Mouse (Mus musculus): ENCODE data around the gene Armc8. TPM values are rescaled to one million over a fixed set of nuclear protein-coding genes. Genes with fewer than 3 reads are reported as not detected.

The Armc8 gene
- polyA plus RNA-seq, 2 experiments = 17.8 to 17.9 TPM

- no peak for ATAC-seq (ENCODE audit: low FRiP score, low read depth)
Measured at GRCm38 (mm10) chr9:99479181-99479711, 89.5 kb downstream of the Armc8 start.

GRCm38 (mm10) chr9:99471334-99471733 lies 97.4 kb downstream of the Armc8 start:
- DNase-seq (ENCODE audit: low spot score) (no peak), ATAC-seq (ENCODE audit: low FRiP score, low read depth) (no peak)
- 38% methylated on average over 7 of the region's 7 CpGs for WGBS
- H3K4me1 ChIP-seq (ENCODE audit: control insufficient read depth, insufficient read depth, low read length) = no peaks in the 10 kb centered on the region
- H3K4me2 ChIP-seq (replicated peaks; ENCODE audit: low read depth, low read length, severe bottlenecking) = no peak overlapping the region
- no peak overlapping the region for H3K9ac ChIP-seq (ENCODE audit: low read depth, low read length, severe bottlenecking)
- no peaks in the 10 kb centered on the region for H3K27me3 ChIP-seq (ENCODE audit: control insufficient read depth, insufficient read depth, low read length)
- peaks cover 13% of the 10 kb centered on the region for H3K36me3 ChIP-seq (ENCODE audit: control insufficient read depth, insufficient read depth, low read length)
- no peak for TF ChIP-seq POLR2A (IDR thresholded peaks at IDR 0.05; ENCODE audit: borderline replicate concordance, extremely low read depth, insufficient read depth, insufficient read length)
- no peak overlapping the region for H3K27ac ChIP-seq (replicated peaks; ENCODE audit: low read depth, low read length)
- H3K4me3 ChIP-seq (replicated peaks; ENCODE audit: low read length) = no peak overlapping the region
- H3K9me3 ChIP-seq (ENCODE audit: control insufficient read depth, low read length) = no peaks in the 10 kb centered on the region

More at GRCm38 (mm10) chr9:99479181-99479711, 89.5 kb downstream of the Armc8 start:
- H3K4me1 ChIP-seq (ENCODE audit: control insufficient read depth, insufficient read depth, low read length) = no peaks in the 10 kb centered on the region
- H3K4me2 ChIP-seq (replicated peaks; ENCODE audit: low read depth, low read length, severe bottlenecking) = no peak overlapping the region
- TF ChIP-seq POLR2A (IDR thresholded peaks at IDR 0.05; ENCODE audit: borderline replicate concordance, extremely low read depth, insufficient read depth, insufficient read length) = no peak
- H3K9ac ChIP-seq (ENCODE audit: low read depth, low read length, severe bottlenecking) = no peak overlapping the region
- DNase-seq (ENCODE audit: low spot score) = no peak
- H3K36me3 ChIP-seq (ENCODE audit: control insufficient read depth, insufficient read depth, low read length) = peaks cover 44% of the 10 kb centered on the region
- H3K27ac ChIP-seq (replicated peaks; ENCODE audit: low read depth, low read length) = no peak overlapping the region
- no peaks in the 10 kb centered on the region for H3K9me3 ChIP-seq (ENCODE audit: control insufficient read depth, low read length)
- H3K27me3 ChIP-seq (ENCODE audit: control insufficient read depth, insufficient read depth, low read length) = no peaks in the 10 kb centered on the region
- WGBS = 72% methylated on average over 9 of the region's 9 CpGs
- H3K4me3 ChIP-seq (replicated peaks; ENCODE audit: low read length) = no peak overlapping the region

GRCm38 (mm10) chr9:99470347-99471092 lies 98.2 kb downstream of the Armc8 start:
- H3K4me3 ChIP-seq (replicated peaks; ENCODE audit: low read length) = no peak overlapping the region
- no peaks in the 10 kb centered on the region for H3K9me3 ChIP-seq (ENCODE audit: control insufficient read depth, low read length)
- no peak for TF ChIP-seq POLR2A (IDR thresholded peaks at IDR 0.05; ENCODE audit: borderline replicate concordance, extremely low read depth, insufficient read depth, insufficient read length)
- no peak for DNase-seq (ENCODE audit: low spot score)
- H3K27ac ChIP-seq (replicated peaks; ENCODE audit: low read depth, low read length) = no peak overlapping the region
- H3K4me2 ChIP-seq (replicated peaks; ENCODE audit: low read depth, low read length, severe bottlenecking) = no peak overlapping the region
- no peak overlapping the region for H3K9ac ChIP-seq (ENCODE audit: low read depth, low read length, severe bottlenecking)
- no peak for ATAC-seq (ENCODE audit: low FRiP score, low read depth)
- H3K27me3 ChIP-seq (ENCODE audit: control insufficient read depth, insufficient read depth, low read length) = no peaks in the 10 kb centered on the region
- peaks cover 9% of the 10 kb centered on the region for H3K36me3 ChIP-seq (ENCODE audit: control insufficient read depth, insufficient read depth, low read length)
- H3K4me1 ChIP-seq (ENCODE audit: control insufficient read depth, insufficient read depth, low read length) = no peaks in the 10 kb centered on the region
- 63% methylated on average over 16 of the region's 16 CpGs for WGBS

- H3K9ac ChIP-seq (ENCODE audit: low read depth, low read length, severe bottlenecking) = no peak overlapping the region
- ATAC-seq (ENCODE audit: low FRiP score, low read depth) (no peak), DNase-seq (ENCODE audit: low spot score) (no peak)
- no peak overlapping the region for H3K27ac ChIP-seq (replicated peaks; ENCODE audit: low read depth, low read length)
- no peak overlapping the region for H3K4me3 ChIP-seq (replicated peaks; ENCODE audit: low read length)
- H3K4me2 ChIP-seq (replicated peaks; ENCODE audit: low read depth, low read length, severe bottlenecking) = no peak overlapping the region
- TF ChIP-seq POLR2A (IDR thresholded peaks at IDR 0.05; ENCODE audit: borderline replicate concordance, extremely low read depth, insufficient read depth, insufficient read length) = no peak
- WGBS = 67% methylated on average over 8 of the region's 8 CpGs
- H3K4me1 ChIP-seq (ENCODE audit: control insufficient read depth, insufficient read depth, low read length) = no peaks in the 10 kb centered on the region
- no peaks in the 10 kb centered on the region for H3K27me3 ChIP-seq (ENCODE audit: control insufficient read depth, insufficient read depth, low read length)
- peaks cover 2% of the 10 kb centered on the region; the same call in 1 of the 2 replicates for H3K36me3 ChIP-seq (ENCODE audit: control insufficient read depth, insufficient read depth, low read length)
- no peaks in the 10 kb centered on the region for H3K9me3 ChIP-seq (ENCODE audit: control insufficient read depth, low read length)
Measured at GRCm38 (mm10) chr9:99469681-99470273, 98.9 kb downstream of the Armc8 start.

DNA sequence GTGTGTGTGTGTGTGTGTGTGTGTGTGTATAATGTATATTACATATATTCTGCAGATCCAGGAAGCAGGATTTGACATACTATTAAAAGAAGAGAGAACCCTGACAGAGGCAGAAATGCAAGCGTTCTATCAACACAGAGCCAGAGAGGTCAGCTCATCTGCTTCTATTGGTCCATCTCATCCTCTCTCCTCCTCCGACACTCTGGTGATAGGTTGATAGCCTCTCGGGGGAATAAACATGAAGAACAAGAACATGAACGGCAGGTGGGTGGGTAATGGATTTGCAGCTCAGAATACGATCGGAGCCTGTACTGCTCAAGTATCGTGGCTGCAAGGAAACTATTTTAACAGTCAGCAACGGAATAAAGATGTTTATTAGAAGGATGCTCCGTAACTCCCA lies 100.1 kb downstream of the Armc8 start:
- ATAC-seq (ENCODE audit: low FRiP score, low read depth) (no peak), DNase-seq (ENCODE audit: low spot score) (no peak)
- Histone ChIP-seq H3K4me2 (replicated peaks; ENCODE audit: low read depth, low read length, severe bottlenecking) (no peak overlapping the region), H3K27ac (replicated peaks; ENCODE audit: low read depth, low read length) (no peak overlapping the region), H3K9ac (ENCODE audit: low read depth, low read length, severe bottlenecking) (no peak overlapping the region), H3K27me3 (ENCODE audit: control insufficient read depth, insufficient read depth, low read length) (no peaks in the 10 kb centered on the region), H3K9me3 (ENCODE audit: control insufficient read depth, low read length) (no peaks in the 10 kb centered on the region), H3K4me1 (ENCODE audit: control insufficient read depth, insufficient read depth, low read length) (no peaks in the 10 kb centered on the region), H3K36me3 (ENCODE audit: control insufficient read depth, insufficient read depth, low read length) (no peaks in the 10 kb centered on the region), H3K4me3 (replicated peaks; ENCODE audit: low read length) (no peak overlapping the region)
- WGBS = 76% methylated on average over 9 of the region's 9 CpGs
- TF ChIP-seq POLR2A (IDR thresholded peaks at IDR 0.05; ENCODE audit: borderline replicate concordance, extremely low read depth, insufficient read depth, insufficient read length) = no peak

Measured in limb, embryonic 14.5 days (tissue).